Mouse (Mus musculus) MEL (cell line): ENCODE measurements around the gene Trir. TPM values are rescaled to one million over a fixed set of nuclear protein-coding genes. Genes with fewer than 3 reads are reported as not detected.

ENCODE experiments used
- DNase-seq: peaks from one replicate; pipeline ENCODE4 v3.0.0; 2011; ENCODE audit warnings: low read depth, low spot score
- H3K27ac ChIP-seq: 2 replicates; pipeline ENCODE4 v1.5.1; 2012; ENCODE audit warnings: low read depth, mild to moderate bottlenecking, control low read depth, low read length, moderate library complexity; ENCODE audit not compliant: control insufficient read depth
- H3K27me3 ChIP-seq, 2 experiments: fragments of 150-350 bp in 1 of 2; sonication (generic) in 1 of 2; 2 replicates each; pipeline ENCODE4 v1.6.1; 2012; ENCODE audit warnings: low read length in 2 of 2, mild to moderate bottlenecking in 2 of 2, improper control_type of control experiment in 1 of 2, moderate library complexity in 1 of 2; ENCODE audit not compliant: insufficient read depth in 2 of 2, control insufficient read depth in 1 of 2
- H3K36me3 ChIP-seq, 2 experiments: 2 replicates each; pipeline ENCODE4 v1.6.1; 2012 to 2014; ENCODE audit warnings: low read length in 2 of 2, improper control_type of control experiment in 1 of 2, inconsistent platforms in 1 of 2, mild to moderate bottlenecking in 1 of 2; ENCODE audit not compliant: insufficient read depth in 2 of 2, control insufficient read depth in 1 of 2
- H3K4me1 ChIP-seq, 2 experiments: fragments of 150-350 bp in 1 of 2; sonication (generic) in 1 of 2; 2 replicates each; pipeline ENCODE4 v1.6.1; 2012; ENCODE audit warnings: low read length in 2 of 2, improper control_type of control experiment in 1 of 2, mild to moderate bottlenecking in 1 of 2; ENCODE audit not compliant: insufficient read depth in 2 of 2, control insufficient read depth in 1 of 2
- H3K4me3 ChIP-seq, 2 experiments: fragments of 150-350 bp in 1 of 2; sonication (generic) in 1 of 2; 2 replicates each; pipeline ENCODE4 v1.5.1; 2012; ENCODE audit warnings: low read depth in 2 of 2, low read length in 2 of 2, mild to moderate bottlenecking in 2 of 2, moderate library complexity in 2 of 2, control low read depth in 1 of 2, improper control_type of control experiment in 1 of 2; ENCODE audit not compliant: control insufficient read depth in 1 of 2, insufficient read depth in 1 of 2
- H3K79me2 ChIP-seq: 2 replicates; pipeline ENCODE4 v1.6.1; 2012; ENCODE audit warnings: mild to moderate bottlenecking, low read length, moderate library complexity; ENCODE audit not compliant: control insufficient read depth, poor library complexity, insufficient read depth
- H3K9ac ChIP-seq: 2 replicates; pipeline ENCODE4 v1.6.1; 2012; ENCODE audit warnings: low read depth, mild to moderate bottlenecking, control low read depth, low read length, moderate library complexity; ENCODE audit not compliant: control insufficient read depth, poor library complexity, severe bottlenecking
- H3K9me3 ChIP-seq: fragments of 150-350 bp; sonication (generic); replicated peaks from 2 replicates; pipeline ENCODE4 v1.6.1; 2012; ENCODE audit warnings: mild to moderate bottlenecking, low read length, improper control_type of control experiment, moderate library complexity; ENCODE audit not compliant: insufficient read depth
- BHLHE40 ChIP-seq: IDR thresholded peaks from 2 replicates; pipeline ENCODE4 v1.6.1; 2012; ENCODE audit warnings: low read depth, mild to moderate bottlenecking, inconsistent platforms, low read length, improper control_type of control experiment, borderline replicate concordance
- CHD1 ChIP-seq: IDR thresholded peaks from 2 replicates; pipeline ENCODE4 v1.6.1; 2012; ENCODE audit warnings: low read depth, mild to moderate bottlenecking, inconsistent platforms, low read length, improper control_type of control experiment
- CHD2 ChIP-seq: IDR thresholded peaks from 2 replicates; pipeline ENCODE4 v1.6.1; 2011; ENCODE audit warnings: low read length, improper control_type of control experiment
- CTCF ChIP-seq, 3 experiments: IDR thresholded peaks in 2 of 3; conservative IDR thresholded peaks in 1 of 3; 2 replicates each; pipeline ENCODE4 v1.5.1; 2011 to 2012; ENCODE audit warnings: low read length in 3 of 3, low read depth in 2 of 3, mild to moderate bottlenecking in 2 of 3, improper control_type of control experiment in 1 of 3, inconsistent platforms in 1 of 3, mixed read lengths in 1 of 3, moderate library complexity in 1 of 3; ENCODE audit not compliant: control insufficient read depth in 1 of 3, insufficient read depth in 1 of 3, poor library complexity in 1 of 3, severe bottlenecking in 1 of 3
- ELF1 ChIP-seq: IDR thresholded peaks from 2 replicates; pipeline ENCODE4 v1.6.1; 2014; ENCODE audit warnings: low read depth, mild to moderate bottlenecking, inconsistent platforms, low read length, improper control_type of control experiment, moderate library complexity
- EP300 ChIP-seq, 2 experiments: IDR thresholded peaks; 2 replicates each; pipeline ENCODE4 v1.6.1; 2011; ENCODE audit warnings: improper control_type of control experiment in 2 of 2, low read length in 2 of 2, low read depth in 1 of 2, mild to moderate bottlenecking in 1 of 2
- ETS1 ChIP-seq: IDR thresholded peaks from 2 replicates; pipeline ENCODE4 v1.6.1; 2012; ENCODE audit warnings: low read depth, mild to moderate bottlenecking, inconsistent platforms, low read length, improper control_type of control experiment, moderate library complexity
- GABPA ChIP-seq: IDR thresholded peaks from 2 replicates; pipeline ENCODE4 v1.6.1; 2012; ENCODE audit warnings: low read depth, mild to moderate bottlenecking, inconsistent platforms, low read length, improper control_type of control experiment, moderate library complexity
- GATA1 ChIP-seq: IDR thresholded peaks from 2 replicates; pipeline ENCODE4 v1.6.1; 2011; ENCODE audit warnings: low read depth, low read length, improper control_type of control experiment
- HCFC1 ChIP-seq: IDR thresholded peaks from 2 replicates; pipeline ENCODE4 v1.6.1; 2012; ENCODE audit warnings: low read depth, mild to moderate bottlenecking, inconsistent platforms, low read length, improper control_type of control experiment, moderate library complexity
- JUND ChIP-seq: IDR thresholded peaks from 2 replicates; pipeline ENCODE4 v1.6.1; 2011; ENCODE audit warnings: low read depth, mild to moderate bottlenecking, improper control_type of control experiment, low read length
- KAT2A ChIP-seq: conservative IDR thresholded peaks from 2 replicates; pipeline ENCODE4 v1.6.1; 2012; ENCODE audit warnings: low read depth, low read length, improper control_type of control experiment, inconsistent platforms
- MAFK ChIP-seq: IDR thresholded peaks from 2 replicates; pipeline ENCODE4 v1.6.1; 2011; ENCODE audit warnings: low read depth, mild to moderate bottlenecking, low read length, improper control_type of control experiment, borderline replicate concordance
- MAX ChIP-seq: IDR thresholded peaks from 2 replicates; pipeline ENCODE4 v1.6.1; 2011; ENCODE audit warnings: low read length, improper control_type of control experiment
- MAZ ChIP-seq: IDR thresholded peaks from 2 replicates; pipeline ENCODE4 v1.6.1; 2012; ENCODE audit warnings: low read depth, mild to moderate bottlenecking, inconsistent platforms, low read length, improper control_type of control experiment
- MEF2A ChIP-seq: IDR thresholded peaks from 2 replicates; pipeline ENCODE4 v1.6.1; 2014; ENCODE audit warnings: low read depth, mild to moderate bottlenecking, inconsistent platforms, low read length, improper control_type of control experiment; ENCODE audit not compliant: poor library complexity, insufficient replicate concordance, severe bottlenecking; ENCODE audit errors: extremely low read depth
- MXI1 ChIP-seq: IDR thresholded peaks from 2 replicates; pipeline ENCODE4 v1.6.1; 2011; ENCODE audit warnings: mild to moderate bottlenecking, low read depth, low read length, improper control_type of control experiment
- MYB ChIP-seq: IDR thresholded peaks from 2 replicates; pipeline ENCODE4 v1.6.1; 2011; ENCODE audit warnings: mild to moderate bottlenecking, low read depth, low read length, improper control_type of control experiment
- MYC ChIP-seq: IDR thresholded peaks from 2 replicates; pipeline ENCODE4 v1.6.1; 2011; ENCODE audit warnings: low read depth, mild to moderate bottlenecking, low read length, improper control_type of control experiment, moderate library complexity
- NELFE ChIP-seq: IDR thresholded peaks from 2 replicates; pipeline ENCODE4 v1.6.1; 2011; ENCODE audit warnings: low read depth, low read length, improper control_type of control experiment
- NRF1 ChIP-seq: IDR thresholded peaks from 2 replicates; pipeline ENCODE4 v1.6.1; 2014; ENCODE audit warnings: low read depth, mild to moderate bottlenecking, inconsistent platforms, low read length, improper control_type of control experiment, moderate library complexity; ENCODE audit not compliant: poor library complexity, insufficient read depth, severe bottlenecking
- POLR2A ChIP-seq, 2 experiments: IDR thresholded peaks; 2 replicates each; pipeline ENCODE4 v1.6.1; 2011 to 2012; ENCODE audit warnings: low read length in 2 of 2, mild to moderate bottlenecking in 2 of 2, control low read depth in 1 of 2, improper control_type of control experiment in 1 of 2, low read depth in 1 of 2, moderate library complexity in 1 of 2; ENCODE audit not compliant: control insufficient read depth in 1 of 2, insufficient read depth in 1 of 2, poor library complexity in 1 of 2
- POLR2AphosphoS2 ChIP-seq: IDR thresholded peaks from 2 replicates; pipeline ENCODE4 v1.6.1; 2011; ENCODE audit warnings: low read length, improper control_type of control experiment
- RAD21 ChIP-seq: IDR thresholded peaks from 2 replicates; pipeline ENCODE4 v1.6.1; 2011; ENCODE audit warnings: mild to moderate bottlenecking, low read depth, low read length, improper control_type of control experiment
- RCOR1 ChIP-seq: IDR thresholded peaks from 2 replicates; pipeline ENCODE4 v1.6.1; 2012; ENCODE audit warnings: low read depth, mild to moderate bottlenecking, inconsistent platforms, low read length, improper control_type of control experiment
- SIN3A ChIP-seq: IDR thresholded peaks from 2 replicates; pipeline ENCODE4 v1.6.1; 2012; ENCODE audit warnings: low read length, improper control_type of control experiment, inconsistent platforms
- SMC3 ChIP-seq: IDR thresholded peaks from 2 replicates; pipeline ENCODE4 v1.6.1; 2011; ENCODE audit warnings: low read depth, low read length, improper control_type of control experiment
- TAL1 ChIP-seq: IDR thresholded peaks from 2 replicates; pipeline ENCODE4 v1.6.1; 2012; ENCODE audit warnings: mild to moderate bottlenecking, inconsistent platforms, low read length, moderate library complexity, mixed read lengths
- TBP ChIP-seq: IDR thresholded peaks from 2 replicates; pipeline ENCODE4 v1.8.0; 2011; ENCODE audit warnings: low read depth, low read length, improper control_type of control experiment
- TCF12 ChIP-seq: IDR thresholded peaks from 2 replicates; pipeline ENCODE4 v1.6.1; 2014; ENCODE audit warnings: low read depth, mild to moderate bottlenecking, inconsistent platforms, low read length, improper control_type of control experiment, moderate library complexity
- UBTF ChIP-seq: IDR thresholded peaks from 2 replicates; pipeline ENCODE4 v1.6.1; 2012; ENCODE audit warnings: low read depth, mild to moderate bottlenecking, inconsistent platforms, low read length, improper control_type of control experiment, moderate library complexity, borderline replicate concordance; ENCODE audit not compliant: insufficient read depth
- USF1 ChIP-seq: IDR thresholded peaks from 2 replicates; pipeline ENCODE4 v1.6.1; 2014; ENCODE audit warnings: low read depth, mild to moderate bottlenecking, inconsistent platforms, low read length, improper control_type of control experiment, moderate library complexity
- USF2 ChIP-seq, 2 experiments: IDR thresholded peaks; 2 replicates each; pipeline ENCODE4 v1.6.1; 2011 to 2012; ENCODE audit warnings: improper control_type of control experiment in 2 of 2, low read length in 2 of 2, borderline replicate concordance in 1 of 2, inconsistent platforms in 1 of 2, low read depth in 1 of 2, mild to moderate bottlenecking in 1 of 2; ENCODE audit not compliant: insufficient read depth in 1 of 2
- ZC3H11A ChIP-seq: IDR thresholded peaks from 2 replicates; pipeline ENCODE4 v1.6.1; 2012; ENCODE audit warnings: low read depth, mild to moderate bottlenecking, inconsistent platforms, low read length, improper control_type of control experiment
- ZMIZ1 ChIP-seq: IDR thresholded peaks from 2 replicates; pipeline ENCODE4 v1.6.1; 2012; ENCODE audit warnings: low read depth, mild to moderate bottlenecking, inconsistent platforms, low read length, improper control_type of control experiment, moderate library complexity
- ZNF384 ChIP-seq: IDR thresholded peaks from 2 replicates; pipeline ENCODE4 v1.6.1; 2012; ENCODE audit warnings: low read depth, mild to moderate bottlenecking, inconsistent platforms, low read length, improper control_type of control experiment
- polyA plus RNA-seq, 2 experiments: library from polyadenylated mRNA; stranded (reverse) in 1 of 2; unstranded in 1 of 2; fragments of >175 nt in 1 of 2; fragments of >200 nt in 1 of 2; gene quantifications; 2 replicates each; pipeline versions ENCODE4 v1.2.1 to v1.2.4; 2012; ENCODE audit warnings: low replicate concordance in 2 of 2, low read depth in 1 of 2; ENCODE audit not compliant: insufficient read length in 2 of 2, insufficient read depth in 1 of 2, missing spikeins in 1 of 2
- total RNA-seq: library from RNA; depleted of rRNA; stranded (reverse); fragments of 300-350 nt; gene quantifications from 2 replicates; pipeline ENCODE4 v1.2.3, GENCODE M21; 2012

The Trir gene
- total and polyA plus RNA-seq, 3 experiments = 264 to 442 (median 283) TPM

GRCm38 (mm10) chr8:84977435-84978247 is 49.0 kb upstream of the Trir start:
- H3K4me3 ChIP-seq = peak overlapping the region; percentile 84 to 86
- H3K27me3 ChIP-seq = no peaks in the 10 kb centered on the region
- DNase-seq = peak; percentile 91
- peaks cover 22% of the 10 kb centered on the region for H3K79me2 ChIP-seq
- peaks cover 0 to 21% of the 10 kb centered on the region in 2 experiments; a peak in 2 of 4 replicates for H3K36me3 ChIP-seq
- H3K9ac ChIP-seq = peak overlapping the region; percentile 88
- no peaks in the 10 kb centered on the region for H3K9me3 ChIP-seq
- H3K4me1 ChIP-seq = peaks cover 12 to 47% of the 10 kb centered on the region in 2 experiments
- peak overlapping the region; percentile 89 for H3K27ac ChIP-seq
- no peak for TF ChIP-seq RCOR1
- no peak; the same call in none of the 2 replicates for TF ChIP-seq CHD1
- TF ChIP-seq RAD21 = no peak
- peak; percentile 87 for TF ChIP-seq USF1
- TF ChIP-seq CTCF (IDR thresholded peaks at IDR 0.05 in 2 of 3, conservative IDR thresholded peaks at IDR 0.05 in 1 of 3; ENCODE audit: control insufficient read depth in 1 of 3, insufficient read depth in 1 of 3, low read depth in 2 of 3, low read length in 3 of 3, poor library complexity in 1 of 3, severe bottlenecking in 1 of 3) = no peak
- TF ChIP-seq CHD2 = no peak
- TF ChIP-seq MXI1 = peak; percentile 91
- TF ChIP-seq NRF1 = no peak
- peak; percentile 49; the same call in 1 of the 2 replicates for TF ChIP-seq ETS1
- TF ChIP-seq SMC3 = no peak
- TF ChIP-seq GATA1 = no peak
- peak; percentile 66 for TF ChIP-seq SIN3A
- peak in 1 of 2 experiments; percentile 14; a peak in 1 of 4 replicates for TF ChIP-seq EP300 (IDR thresholded peaks at IDR 0.05; ENCODE audit: low read depth in 1 of 2, low read length in 2 of 2)
- TF ChIP-seq ZNF384 = no peak
- TF ChIP-seq MEF2A = no peak
- TF ChIP-seq UBTF = no peak
- no peak for TF ChIP-seq MYB
- TF ChIP-seq TBP = peak; percentile 45; the same call in 1 of the 2 replicates
- TF ChIP-seq ZC3H11A = no peak
- TF ChIP-seq MAFK = no peak
- TF ChIP-seq BHLHE40 = no peak
- TF ChIP-seq TAL1 = no peak
- TF ChIP-seq MYC = peak; percentile 44; the same call in 1 of the 2 replicates
- TF ChIP-seq MAX = peak; percentile 58
- no peak for TF ChIP-seq MAZ
- TF ChIP-seq HCFC1 = peak; percentile 68
- TF ChIP-seq NELFE = peak; percentile 52
- no peak for TF ChIP-seq JUND
- TF ChIP-seq USF2 (IDR thresholded peaks at IDR 0.05; ENCODE audit: borderline replicate concordance in 1 of 2, insufficient read depth in 1 of 2, low read depth in 1 of 2, low read length in 2 of 2) = peak in 1 of 2 experiments; percentile 50; a peak in 1 of 4 replicates
- TF ChIP-seq TCF12 = peak; percentile 34; the same call in 1 of the 2 replicates
- peak; percentile 44 for TF ChIP-seq ZMIZ1
- no peak for TF ChIP-seq GABPA
- TF ChIP-seq POLR2A (IDR thresholded peaks at IDR 0.05; ENCODE audit: control insufficient read depth in 1 of 2, insufficient read depth in 1 of 2, low read depth in 1 of 2, low read length in 2 of 2, poor library complexity in 1 of 2) = peak; percentile 39 to 63
- no peak for TF ChIP-seq KAT2A
- TF ChIP-seq ELF1 = peak; percentile 85
- TF ChIP-seq POLR2AphosphoS2 = peak; percentile 80
